Mouse (Mus musculus) CH12.LX (cell line): ENCODE results near the gene Fam207a.

ENCODE experiments used
- CTCF ChIP-seq, 2 experiments: IDR thresholded peaks in 1 of 2; conservative IDR thresholded peaks in 1 of 2; 2 replicates each; pipeline ENCODE4 v1.5.1; 2011 to 2012; ENCODE audit warnings: low read depth in 2 of 2, low read length in 2 of 2, improper control_type of control experiment in 1 of 2, inconsistent platforms in 1 of 2, mild to moderate bottlenecking in 1 of 2, moderate library complexity in 1 of 2
- EP300 ChIP-seq: IDR thresholded peaks from 2 replicates; pipeline ENCODE4 v1.6.1; 2011; ENCODE audit warnings: low read length, improper control_type of control experiment
- ETS1 ChIP-seq: conservative IDR thresholded peaks from 2 replicates; pipeline ENCODE4 v1.6.1; 2012; ENCODE audit warnings: low read depth, mild to moderate bottlenecking, inconsistent platforms, low read length, improper control_type of control experiment, moderate library complexity
- GABPA ChIP-seq: IDR thresholded peaks from 2 replicates; pipeline ENCODE4 v1.6.1; 2012; ENCODE audit warnings: low read depth, low read length, improper control_type of control experiment, inconsistent platforms; ENCODE audit not compliant: insufficient replicate concordance
- JUND ChIP-seq: conservative IDR thresholded peaks from 2 replicates; pipeline ENCODE4 v1.6.1; 2011; ENCODE audit warnings: low read depth, low read length, improper control_type of control experiment
- KAT2A ChIP-seq: IDR thresholded peaks from 2 replicates; pipeline ENCODE4 v1.6.1; 2012; ENCODE audit warnings: low read length, improper control_type of control experiment, inconsistent platforms; ENCODE audit not compliant: insufficient replicate concordance
- MAX ChIP-seq: IDR thresholded peaks from 2 replicates; pipeline ENCODE4 v1.6.1; 2011; ENCODE audit warnings: low read length, improper control_type of control experiment
- NELFE ChIP-seq: IDR thresholded peaks from 2 replicates; pipeline ENCODE4 v1.6.1; 2011; ENCODE audit warnings: low read depth, low read length, improper control_type of control experiment
- NRF1 ChIP-seq: IDR thresholded peaks from 2 replicates; pipeline ENCODE4 v1.6.1; 2014; ENCODE audit warnings: low read depth, mild to moderate bottlenecking, inconsistent platforms, low read length, improper control_type of control experiment, moderate library complexity
- POLR2A ChIP-seq: IDR thresholded peaks from 2 replicates; pipeline ENCODE4 v1.6.1; 2011; ENCODE audit warnings: low read depth, mild to moderate bottlenecking, improper control_type of control experiment, low read length
- TCF12 ChIP-seq: IDR thresholded peaks from 2 replicates; pipeline ENCODE4 v1.6.1; 2014; ENCODE audit warnings: low read depth, mild to moderate bottlenecking, inconsistent platforms, low read length, improper control_type of control experiment
- ZC3H11A ChIP-seq: IDR thresholded peaks from 2 replicates; pipeline ENCODE4 v1.6.1; 2012; ENCODE audit warnings: low read depth, mild to moderate bottlenecking, inconsistent platforms, low read length, improper control_type of control experiment
- ZMIZ1 ChIP-seq: IDR thresholded peaks from 2 replicates; pipeline ENCODE4 v1.6.1; 2012; ENCODE audit warnings: low read depth, mild to moderate bottlenecking, inconsistent platforms, low read length, improper control_type of control experiment
- ZNF384 ChIP-seq: IDR thresholded peaks from 2 replicates; pipeline ENCODE4 v1.6.1; 2012; ENCODE audit warnings: low read depth, low read length, improper control_type of control experiment, inconsistent platforms

DNA sequence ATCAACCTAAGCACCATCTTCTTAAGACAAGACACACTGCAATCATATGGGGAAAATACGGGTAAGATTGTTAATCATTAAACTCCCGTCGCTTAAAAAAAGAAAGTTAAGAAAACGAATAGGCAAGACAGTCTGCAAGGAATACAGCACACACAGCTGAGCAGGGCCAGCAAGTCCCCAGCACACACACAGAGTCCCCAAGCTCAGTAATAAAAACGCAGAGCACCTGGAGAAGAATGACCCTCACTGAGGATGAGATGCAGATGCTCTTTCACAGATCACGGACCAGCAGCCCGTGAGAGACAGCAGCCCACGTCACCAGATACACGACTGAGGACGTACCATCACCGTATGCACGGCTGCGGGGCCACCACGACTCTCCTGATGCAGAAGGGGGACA lies 14.9 kb downstream of the Fam207a start:
- no peak for TF ChIP-seq EP300
- TF ChIP-seq CTCF (conservative IDR thresholded peaks at IDR 0.05 in 1 of 2, IDR thresholded peaks at IDR 0.05 in 1 of 2; ENCODE audit: low read depth in 2 of 2, low read length in 2 of 2): no peak
- no peak for TF ChIP-seq POLR2A
- TF ChIP-seq GABPA: no peak
- TF ChIP-seq KAT2A: no peak
- TF ChIP-seq ZMIZ1: no peak
- no peak for TF ChIP-seq MAX
- no peak for TF ChIP-seq JUND
- TF ChIP-seq NELFE: no peak
- TF ChIP-seq NRF1: no peak
- no peak for TF ChIP-seq ETS1
- TF ChIP-seq ZNF384: no peak
- TF ChIP-seq ZC3H11A: no peak
- TF ChIP-seq TCF12: no peak
